Mouse (Mus musculus): ENCODE measurements around the gene Psapl1. TPM values are rescaled to one million over a fixed set of nuclear protein-coding genes. Genes with fewer than 3 reads are reported as not detected.

Gene Psapl1
- not detected for polyA plus RNA-seq (2017; shearing (Covaris generic))

GRCm38 (mm10) chr5:36203916-36204315 is at the start of gene Psapl1:
Psapl1 (plus strand) TSS chr5:36204021.

Other genes with a start within 250 kb of the Psapl1 start
- gene Sorcs2, start 194.1 kb downstream of the Psapl1 start, polyA plus RNA-seq (2017; shearing (Covaris generic)) = 1 to 10 TPM; 1.8 to 2.6 TPM

Data from activated CD4-positive, CD25-positive, alpha-beta regulatory T cell (primary cell).